Mouse (Mus musculus) heart, embryonic 13.5 days (tissue): Measurements from ENCODE around the gene Rasa3. TPM values are rescaled to one million over a fixed set of nuclear protein-coding genes. Genes with fewer than 3 reads are reported as not detected.

ENCODE experiments used
- ATAC-seq: fragments of 200-750 bp; cut with Nextera tagmentation; 2 replicates; pipeline ENCODE4 v1.8.0; 2017; ENCODE audit warnings: moderate TSS enrichment; ENCODE audit not compliant: insufficient number of reproducible peaks, low FRiP score, low TSS enrichment; ENCODE audit errors: extremely low read depth
- H3K27ac ChIP-seq: fragments of 300-500 bp; sonication (generic); replicated peaks from 2 replicates; pipeline ENCODE4 v1.5.1; 2015; ENCODE audit warnings: moderate library complexity, mild to moderate bottlenecking, inconsistent platforms
- H3K27me3 ChIP-seq: fragments of 300-500 bp; sonication (generic); replicated peaks from 2 replicates; pipeline ENCODE4 v1.6.1; 2015; ENCODE audit warnings: mild to moderate bottlenecking, inconsistent platforms
- H3K36me3 ChIP-seq: fragments of 300-500 bp; sonication (generic); 2 replicates; pipeline ENCODE4 v1.6.1; 2015; ENCODE audit warnings: mild to moderate bottlenecking, inconsistent platforms
- H3K4me1 ChIP-seq: fragments of 300-500 bp; sonication (generic); 2 replicates; pipeline ENCODE4 v1.6.1; 2015; ENCODE audit warnings: inconsistent platforms
- H3K4me2 ChIP-seq: fragments of 300-500 bp; sonication (generic); 2 replicates; pipeline ENCODE4 v1.6.1; 2015; ENCODE audit warnings: inconsistent platforms, mild to moderate bottlenecking, moderate library complexity
- H3K4me3 ChIP-seq: fragments of 300-500 bp; sonication (generic); 2 replicates; pipeline ENCODE4 v1.5.1; 2015; ENCODE audit warnings: moderate library complexity, mild to moderate bottlenecking, inconsistent platforms
- H3K9ac ChIP-seq: fragments of 300-500 bp; sonication (generic); 2 replicates; pipeline ENCODE4 v1.6.1; 2015; ENCODE audit warnings: inconsistent platforms, mild to moderate bottlenecking, moderate library complexity
- H3K9me3 ChIP-seq: fragments of 300-500 bp; sonication (generic); 2 replicates; pipeline ENCODE4 v1.6.1; 2016; ENCODE audit warnings: inconsistent platforms
- WGBS: fragments of 180-500 bp; shearing (Covaris S2); methylation state at CpG from one replicate; pipeline ENCODE4 v1.1.7; 2015; ENCODE audit warnings: mixed read lengths; 5-methylcytosine and 5-hydroxymethylcytosine counted together
- polyA plus RNA-seq: library from polyadenylated mRNA; unstranded; fragments of >200 nt; fragmentation: Nextera tagmentation; extraction: Ambion mirVana; gene quantifications from 2 replicates; pipeline ENCODE4 v1.2.1, GENCODE M21; 2015

Gene Rasa3
- polyA plus RNA-seq, 1 experiment from 2014 or later: 23.4 TPM

DNA sequence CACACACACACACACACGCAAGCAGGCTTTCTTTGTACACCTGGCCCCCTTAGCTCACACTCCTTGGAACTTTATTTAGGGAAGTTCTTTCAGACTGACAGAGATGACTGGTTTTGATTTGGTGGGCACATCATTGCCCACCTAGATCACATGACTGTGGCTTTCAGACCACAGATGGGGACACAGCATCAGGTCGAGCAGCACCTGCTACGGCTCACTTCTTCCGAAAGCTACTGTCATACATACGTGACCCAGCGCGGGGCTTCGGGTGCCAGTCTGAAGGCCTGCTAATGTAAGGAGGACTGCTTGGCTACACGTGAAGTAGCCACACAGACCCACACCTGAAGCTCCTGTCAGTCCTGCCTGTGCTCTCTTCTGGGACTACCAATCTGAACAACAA, 49.3 kb downstream of the Rasa3 start:
- H3K27me3 ChIP-seq: no peaks in the 10 kb centered on the region
- H3K9ac ChIP-seq: no peak overlapping the region
- H3K27ac ChIP-seq: no peak overlapping the region
- WGBS: 87% methylated on average over 9 of the region's 9 CpGs
- no peaks in the 10 kb centered on the region for H3K9me3 ChIP-seq
- peaks cover 38% of the 10 kb centered on the region for H3K4me1 ChIP-seq
- no peak overlapping the region for H3K4me2 ChIP-seq
- H3K4me3 ChIP-seq: no peak overlapping the region
- H3K36me3 ChIP-seq: peaks cover 37% of the 10 kb centered on the region
- no peak for ATAC-seq

DNA sequence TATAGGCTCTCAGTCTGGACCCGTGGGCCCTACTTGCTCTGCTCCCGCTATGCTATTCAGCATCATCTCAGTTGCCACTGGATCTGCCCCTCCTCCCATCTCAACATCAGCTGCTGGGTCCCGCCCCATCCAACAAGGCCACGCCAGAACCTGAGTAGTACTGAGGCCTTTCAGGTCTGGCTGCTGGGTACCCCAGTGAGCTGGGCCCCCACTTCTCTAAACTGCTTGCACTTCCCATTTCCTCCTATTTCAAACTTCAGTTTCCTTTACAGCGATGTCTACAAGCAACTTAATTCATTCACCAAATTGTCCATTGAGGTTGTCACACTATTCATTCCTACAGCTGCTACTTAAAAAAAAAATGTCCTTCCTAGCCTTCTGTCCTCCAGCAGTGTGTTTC, 49.8 kb downstream of the Rasa3 start:
- Histone ChIP-seq H3K27me3 (no peaks in the 10 kb centered on the region), H3K9ac (no peak overlapping the region), H3K4me1 (peaks cover 38% of the 10 kb centered on the region), H3K4me3 (no peak overlapping the region), H3K4me2 (no peak overlapping the region), H3K36me3 (peaks cover 36% of the 10 kb centered on the region), H3K27ac (no peak overlapping the region), H3K9me3 (no peaks in the 10 kb centered on the region)
- ATAC-seq: no peak
- WGBS: 87% methylated on average over 5 of the region's 5 CpGs

DNA sequence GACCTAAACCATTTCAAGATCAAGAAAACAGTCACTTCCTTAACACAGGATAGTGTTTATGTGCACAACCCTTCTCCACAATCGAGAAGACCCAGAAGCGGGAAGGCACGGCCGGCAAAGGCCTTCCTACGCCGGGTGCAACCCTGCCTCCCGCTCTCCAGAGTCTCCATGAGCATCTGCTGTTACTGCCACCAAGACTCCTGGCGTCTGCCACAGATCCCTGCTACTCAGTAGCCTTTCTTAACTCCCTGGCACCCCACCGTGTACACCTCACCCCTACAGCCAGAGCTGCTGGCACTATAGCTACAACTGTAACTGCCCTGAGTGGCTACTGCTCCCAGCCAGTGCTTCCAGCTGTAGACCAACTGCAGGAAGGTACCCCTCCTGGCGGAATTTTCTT, 51.3 kb downstream of the Rasa3 start:
- ATAC-seq: no peak
- Histone ChIP-seq H3K4me1 (peaks cover 34% of the 10 kb centered on the region), H3K27ac (no peak overlapping the region), H3K9me3 (no peaks in the 10 kb centered on the region), H3K27me3 (no peaks in the 10 kb centered on the region), H3K4me3 (no peak overlapping the region), H3K4me2 (no peak overlapping the region), H3K9ac (no peak overlapping the region), H3K36me3 (peaks cover 30% of the 10 kb centered on the region)
- WGBS: 78% methylated on average over 10 of the region's 10 CpGs

DNA sequence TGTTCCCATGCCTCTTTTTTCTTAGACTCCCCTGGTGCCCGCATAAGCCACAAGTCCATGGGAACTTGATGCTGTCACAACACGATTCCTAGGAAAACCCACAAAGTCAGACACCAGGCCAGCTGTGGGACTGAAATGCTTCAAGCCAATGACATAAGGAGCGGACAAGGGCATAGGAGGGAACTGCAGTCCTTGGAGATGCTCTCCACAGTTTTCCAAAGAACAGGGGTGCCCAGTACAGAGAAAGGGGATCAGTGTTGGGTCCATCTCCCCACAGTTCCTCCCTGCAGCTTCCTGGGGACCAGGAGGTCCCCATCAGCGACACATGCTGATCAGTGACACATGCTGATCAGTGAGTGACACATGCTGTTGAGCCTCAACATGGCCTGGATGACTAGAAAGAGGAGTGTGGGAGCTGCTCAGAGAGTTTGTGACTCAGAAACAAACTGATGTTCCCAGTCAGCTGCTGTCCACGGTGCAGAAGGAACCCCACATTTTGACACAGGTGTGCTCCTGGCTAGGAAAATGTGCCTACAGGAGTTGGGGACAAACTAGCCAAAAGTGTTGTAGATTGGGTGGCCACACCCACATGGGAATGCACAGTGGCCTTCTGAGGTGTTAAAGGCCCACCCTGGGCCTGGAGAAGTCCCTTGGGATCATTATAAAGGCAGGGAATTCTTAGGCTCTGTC, 52.0 kb downstream of the Rasa3 start:
- 68% methylated on average over 5 of the region's 5 CpGs for WGBS
- Histone ChIP-seq H3K27ac (peak overlapping the region; percentile 71), H3K9ac (no peak overlapping the region), H3K36me3 (peaks cover 23% of the 10 kb centered on the region), H3K27me3 (no peaks in the 10 kb centered on the region), H3K9me3 (no peaks in the 10 kb centered on the region), H3K4me2 (no peak overlapping the region), H3K4me3 (no peak overlapping the region), H3K4me1 (peaks cover 34% of the 10 kb centered on the region)
- ATAC-seq: no peak

DNA sequence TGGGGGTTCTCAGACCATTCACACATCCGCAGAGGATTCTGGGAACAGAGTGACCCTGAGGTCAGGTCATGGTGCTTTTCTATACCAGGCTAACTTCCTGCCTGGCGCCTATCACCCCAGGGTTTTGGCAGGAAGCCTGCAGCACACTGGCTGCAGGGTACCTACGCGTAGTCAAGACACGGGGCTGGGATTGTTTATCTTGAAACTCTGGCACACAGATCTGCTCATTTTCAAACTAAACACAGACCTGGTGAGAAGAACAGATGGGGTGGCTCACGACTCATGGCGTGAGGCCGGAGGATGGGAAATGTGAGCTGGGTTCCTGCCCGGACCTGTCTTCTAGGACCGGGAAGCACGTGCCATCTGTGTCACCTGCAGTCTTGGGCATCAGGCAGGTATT, 52.5 kb downstream of the Rasa3 start:
- peak; percentile 45; the same call in 1 of the 2 replicates for ATAC-seq
- Histone ChIP-seq H3K4me3 (no peak overlapping the region), H3K9ac (no peak overlapping the region), H3K27ac (peak overlapping the region; percentile 71), H3K4me2 (no peak overlapping the region), H3K4me1 (peaks cover 34% of the 10 kb centered on the region), H3K27me3 (no peaks in the 10 kb centered on the region), H3K36me3 (peaks cover 20% of the 10 kb centered on the region), H3K9me3 (no peaks in the 10 kb centered on the region)
- WGBS: 24% methylated on average over 11 of the region's 11 CpGs

DNA sequence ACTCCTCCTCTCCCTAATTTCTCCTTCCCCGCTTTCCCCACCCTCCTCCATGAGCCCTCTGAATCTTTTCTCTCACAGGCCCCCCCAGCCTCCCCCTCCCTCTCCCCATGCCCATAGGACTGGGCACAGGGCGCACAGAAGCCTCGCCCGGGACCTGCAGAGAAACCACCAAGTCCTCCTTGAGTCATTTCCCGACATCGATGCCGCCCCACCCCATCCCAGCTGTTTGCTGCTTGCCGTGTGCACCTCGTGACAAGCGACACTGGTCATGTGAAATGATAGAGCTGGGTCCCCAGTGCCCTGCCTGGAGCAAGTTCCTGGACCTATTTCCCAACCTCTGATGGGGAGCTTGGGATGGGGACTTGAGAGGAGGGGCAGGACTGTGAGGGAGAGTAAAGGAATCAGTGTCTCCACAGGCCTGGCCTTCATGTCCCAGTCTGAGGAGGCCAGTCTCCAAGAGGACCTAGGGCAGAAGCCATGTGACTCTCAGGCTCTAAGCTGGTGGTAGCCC, 53.4 kb downstream of the Rasa3 start:
- Histone ChIP-seq H3K9me3 (no peaks in the 10 kb centered on the region), H3K27ac (peak overlapping the region; percentile 71), H3K9ac (peak overlapping the region; percentile 21; the same call in 1 of the 2 replicates), H3K4me2 (no peak overlapping the region), H3K27me3 (no peaks in the 10 kb centered on the region), H3K36me3 (peaks cover 20% of the 10 kb centered on the region), H3K4me3 (no peak overlapping the region), H3K4me1 (peaks cover 34% of the 10 kb centered on the region)
- ATAC-seq: no peak
- 62% methylated on average over 10 of the region's 10 CpGs for WGBS

DNA sequence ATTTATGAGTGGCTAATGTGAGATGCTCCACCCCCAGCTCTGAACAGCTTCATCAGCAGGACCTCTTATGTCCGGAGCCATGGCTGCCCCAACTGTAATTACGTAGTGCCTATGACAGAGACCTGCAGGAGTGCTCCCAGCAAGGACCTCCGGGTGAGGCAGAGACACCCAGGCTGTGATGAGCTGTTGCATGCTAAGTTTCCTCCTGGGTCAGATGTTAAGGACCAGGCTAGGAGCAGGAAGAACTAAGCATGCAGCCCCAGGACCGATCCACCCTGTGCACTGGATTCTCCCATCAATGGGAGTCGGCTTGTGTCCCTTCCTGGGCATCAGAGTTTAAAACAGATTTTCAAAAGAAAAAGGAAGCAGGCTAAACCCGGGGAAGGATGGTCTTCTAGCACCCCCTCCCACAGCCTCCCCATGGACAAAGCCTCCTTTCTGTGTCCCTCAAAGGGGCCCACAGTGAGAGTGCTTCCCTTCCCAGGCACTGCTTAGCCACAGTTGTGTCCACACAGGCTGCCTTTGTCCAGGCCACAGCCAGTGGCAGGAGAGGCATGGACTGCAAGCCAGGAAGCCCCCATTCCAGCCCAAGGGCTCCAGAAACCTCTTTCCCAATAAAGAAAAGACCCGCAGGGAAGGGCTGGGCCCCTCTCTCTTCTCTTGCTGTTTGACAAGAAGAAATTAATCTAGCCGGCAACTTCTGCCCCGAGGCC, 54.2 kb downstream of the Rasa3 start:
- WGBS: 65% methylated on average over 9 of the region's 9 CpGs
- Histone ChIP-seq H3K36me3 (peaks cover 17% of the 10 kb centered on the region), H3K4me2 (no peak overlapping the region), H3K4me3 (no peak overlapping the region), H3K27me3 (no peaks in the 10 kb centered on the region), H3K27ac (no peak overlapping the region), H3K4me1 (peaks cover 34% of the 10 kb centered on the region), H3K9ac (0 out of 2 replicates have a peak overlapping the region, but pooled peaks have one; percentile 8), H3K9me3 (no peaks in the 10 kb centered on the region)
- no peak for ATAC-seq

DNA sequence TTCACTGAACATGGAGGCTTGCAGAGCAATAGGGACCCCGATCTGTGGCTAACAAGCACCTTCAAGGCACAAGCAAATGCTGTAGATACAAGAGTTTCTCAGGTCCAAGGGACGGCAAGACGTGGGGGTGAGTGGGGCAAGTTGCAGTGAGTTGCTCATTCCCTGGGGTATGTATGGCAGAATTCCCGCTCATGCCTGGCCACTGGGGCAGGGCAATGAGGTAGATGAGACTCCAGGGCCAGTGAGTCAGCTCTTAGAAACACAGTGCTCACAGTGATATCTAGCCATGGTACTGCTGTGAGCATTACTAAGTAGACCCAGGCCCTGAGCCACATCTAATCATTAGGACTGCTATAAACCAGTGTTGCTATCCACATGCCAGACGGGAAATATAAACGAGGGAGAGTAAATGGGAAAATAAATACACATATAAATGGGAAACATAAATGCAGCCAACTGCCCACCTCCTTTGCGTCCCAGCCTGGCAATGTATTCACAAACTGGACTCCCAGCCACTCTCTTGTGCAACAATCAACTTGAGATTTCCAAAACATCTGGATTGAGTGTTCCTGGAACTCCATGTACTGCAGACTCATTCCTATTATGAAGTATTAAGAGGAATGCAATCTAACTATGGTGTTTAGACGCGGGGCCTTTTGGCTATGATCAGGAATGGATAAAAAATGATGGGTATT, 57.0 kb downstream of the Rasa3 start:
- H3K36me3 ChIP-seq: 0 out of 2 replicates have a peak, but pooled peaks cover 3% of the 10 kb centered on the region
- H3K9ac ChIP-seq: no peak overlapping the region
- 80% methylated on average over 9 of the region's 9 CpGs for WGBS
- no peak overlapping the region for H3K4me3 ChIP-seq
- H3K4me1 ChIP-seq: peaks cover 31% of the 10 kb centered on the region
- no peak overlapping the region for H3K27ac ChIP-seq
- no peaks in the 10 kb centered on the region for H3K27me3 ChIP-seq
- H3K9me3 ChIP-seq: no peaks in the 10 kb centered on the region
- no peak for ATAC-seq
- H3K4me2 ChIP-seq: no peak overlapping the region

DNA sequence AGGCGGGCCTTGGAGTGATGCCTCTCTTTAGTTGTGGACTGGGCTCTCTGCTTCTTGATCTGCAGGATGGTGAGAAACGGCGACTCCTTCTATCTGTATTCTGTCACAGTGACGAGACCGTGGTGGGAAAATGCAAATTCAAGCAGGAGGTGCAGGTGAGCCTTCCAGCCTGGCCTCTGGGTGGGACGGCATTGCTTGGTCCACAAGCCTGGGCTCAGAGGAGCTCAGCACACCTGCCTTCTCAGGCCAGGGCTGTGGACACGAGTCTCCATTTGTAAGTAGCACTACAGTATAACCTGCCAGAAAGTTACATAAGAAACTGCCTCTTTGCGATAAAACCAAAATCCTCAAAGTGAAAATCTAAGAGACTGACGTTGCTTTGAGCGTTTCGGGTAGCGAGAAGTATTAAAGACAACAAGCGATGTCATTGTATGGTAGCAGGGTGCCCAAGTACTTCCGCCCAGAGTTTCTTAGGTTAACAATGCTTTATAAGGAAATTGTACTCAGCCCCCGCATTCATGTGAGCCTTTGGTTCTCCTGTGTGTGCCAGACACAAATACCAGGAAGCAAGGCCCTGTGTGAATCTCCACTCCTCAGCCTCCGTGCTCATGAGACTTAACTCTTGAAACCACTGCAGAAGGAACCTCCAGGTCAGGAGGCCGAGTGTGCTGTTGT, 60.4 kb downstream of the Rasa3 start:
- peaks cover 15% of the 10 kb centered on the region for H3K4me1 ChIP-seq
- H3K9me3 ChIP-seq: no peaks in the 10 kb centered on the region
- no peak overlapping the region for H3K9ac ChIP-seq
- no peak for ATAC-seq
- no peak overlapping the region for H3K4me2 ChIP-seq
- H3K27me3 ChIP-seq: no peaks in the 10 kb centered on the region
- H3K36me3 ChIP-seq: peaks cover 26% of the 10 kb centered on the region
- no peak overlapping the region for H3K4me3 ChIP-seq
- no peak overlapping the region for H3K27ac ChIP-seq
- 78% methylated on average over 17 of the region's 17 CpGs for WGBS

DNA sequence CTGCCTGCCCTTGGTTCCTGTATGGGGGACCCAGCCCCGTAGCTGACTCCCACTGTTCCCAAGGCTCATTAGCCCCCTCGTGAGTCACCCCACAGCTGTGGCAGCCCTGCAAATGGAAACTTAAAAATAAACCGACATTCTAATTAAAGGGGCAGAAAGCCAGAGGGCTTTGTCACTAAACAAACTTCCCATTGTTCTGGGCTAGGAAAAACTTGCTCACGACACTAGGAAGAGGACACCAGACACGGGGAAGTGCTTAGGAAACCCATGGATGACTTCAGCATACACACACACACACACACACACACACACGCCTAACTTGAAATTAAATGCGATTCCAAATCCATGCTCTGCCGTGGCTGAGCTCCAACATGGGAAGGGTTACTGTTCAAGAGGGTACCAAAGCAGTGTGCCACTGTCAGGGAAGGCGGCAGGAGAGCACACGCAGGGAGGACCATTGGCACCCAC, 62.4 kb downstream of the Rasa3 start:
- no peak for ATAC-seq
- Histone ChIP-seq H3K4me1 (peaks cover 19% of the 10 kb centered on the region), H3K36me3 (peaks cover 33% of the 10 kb centered on the region), H3K4me3 (no peak overlapping the region), H3K4me2 (no peak overlapping the region), H3K27me3 (no peaks in the 10 kb centered on the region), H3K9ac (no peak overlapping the region), H3K9me3 (no peaks in the 10 kb centered on the region), H3K27ac (peak overlapping the region; percentile 42; the same call in 1 of the 2 replicates)
- WGBS: 50% methylated on average over 10 of the region's 10 CpGs

DNA sequence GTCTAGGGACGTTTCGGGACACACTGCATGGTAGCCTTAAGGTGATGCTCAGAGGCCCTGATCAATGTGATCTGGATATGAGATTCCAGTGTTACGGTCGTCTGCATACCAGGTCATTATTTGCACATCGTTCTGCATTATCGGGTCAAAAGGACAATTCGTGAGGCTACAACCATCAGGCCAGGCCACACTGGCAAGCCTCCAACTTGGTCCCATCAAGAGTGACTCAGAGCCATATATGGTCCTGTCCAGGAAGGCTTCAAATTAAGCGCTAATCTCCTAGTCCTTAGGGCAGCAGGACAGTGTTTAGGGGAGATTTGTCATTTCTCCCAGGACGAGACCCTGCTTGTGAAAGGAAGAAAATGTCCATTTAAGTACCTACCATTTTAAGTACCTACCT, 63.3 kb downstream of the Rasa3 start:
- H3K4me2 ChIP-seq: no peak overlapping the region
- peaks cover 33% of the 10 kb centered on the region for H3K36me3 ChIP-seq
- no peak overlapping the region for H3K9ac ChIP-seq
- 63% methylated on average over 9 of the region's 9 CpGs for WGBS
- 0 out of 2 replicates have a peak overlapping the region, but pooled peaks have one; percentile 42 for H3K27ac ChIP-seq
- no peak for ATAC-seq
- H3K27me3 ChIP-seq: no peaks in the 10 kb centered on the region
- H3K4me1 ChIP-seq: peaks cover 25% of the 10 kb centered on the region
- no peak overlapping the region for H3K4me3 ChIP-seq
- no peaks in the 10 kb centered on the region for H3K9me3 ChIP-seq
